Mouse (Mus musculus): ENCODE results near the gene Pold2. TPM values are rescaled to one million over a fixed set of nuclear protein-coding genes. Genes with fewer than 3 reads are reported as not detected.

The Pold2 gene
- total RNA-seq (2022), result 10 to 100 TPM; 22.9 to 30.8 (median 25.1) TPM

DNA sequence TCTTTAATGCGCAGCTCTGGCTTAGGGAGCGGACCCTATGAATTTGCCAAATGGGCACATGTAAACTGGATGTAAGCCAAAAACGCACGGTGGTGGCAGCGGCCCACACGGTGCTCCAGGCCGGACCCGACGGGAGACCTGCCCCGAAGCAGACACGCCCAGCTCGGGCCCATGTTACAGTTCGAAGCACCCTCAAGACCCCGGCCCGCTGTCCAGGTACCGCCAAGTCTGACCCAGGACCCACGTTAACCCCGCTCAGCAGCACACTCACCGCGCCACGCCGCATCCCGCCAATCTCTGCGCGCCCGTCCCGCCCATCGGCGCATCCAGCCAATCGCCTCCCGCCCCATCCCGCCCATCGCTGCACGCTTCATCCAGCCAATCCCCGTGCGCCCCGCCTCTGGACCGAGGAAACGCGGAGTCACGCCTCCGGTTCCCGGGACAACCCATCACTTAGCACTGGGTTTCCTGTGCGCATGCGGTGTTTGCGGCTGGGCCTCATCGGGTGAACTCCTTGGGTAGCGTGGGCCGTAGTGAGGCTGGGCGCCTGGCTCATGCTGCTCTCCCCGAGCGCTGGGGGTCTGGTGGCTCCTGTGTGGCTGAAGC lies at the start of gene Pold2:
Pold2 (minus strand) TSS at position 372 of the 606 bp plus-strand sequence.
- peak; percentile 96 to 97 for DNase-seq (ENCODE audit: low spot score in 2 of 2)

DNA sequence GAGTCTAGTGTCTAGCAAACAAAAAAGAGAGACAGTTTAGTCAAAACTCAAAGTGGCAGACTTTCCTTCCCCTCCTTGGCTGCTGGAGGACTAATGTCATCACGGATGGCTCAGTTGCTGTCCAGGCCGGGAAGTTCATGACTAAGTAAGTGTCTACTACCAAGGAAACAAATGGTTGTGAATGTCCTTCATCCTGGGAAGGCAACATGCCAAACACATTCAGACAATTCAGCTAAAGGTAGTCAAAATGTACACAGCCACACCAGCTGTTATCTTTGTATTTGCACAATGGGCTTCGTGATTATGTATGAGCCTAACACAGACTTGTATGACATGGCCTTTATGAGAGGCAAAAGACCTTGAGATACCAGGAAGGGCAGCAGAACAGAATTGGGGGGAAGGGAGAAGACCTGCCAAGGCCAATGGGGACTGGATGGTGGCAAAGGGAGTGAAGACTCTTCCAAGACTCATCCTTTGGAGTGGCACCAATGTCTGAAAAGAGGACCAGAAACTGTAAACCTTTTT lies 48.7 kb upstream of the Pold2 start:
- no peak for DNase-seq (ENCODE audit: low spot score in 2 of 2)

DNA sequence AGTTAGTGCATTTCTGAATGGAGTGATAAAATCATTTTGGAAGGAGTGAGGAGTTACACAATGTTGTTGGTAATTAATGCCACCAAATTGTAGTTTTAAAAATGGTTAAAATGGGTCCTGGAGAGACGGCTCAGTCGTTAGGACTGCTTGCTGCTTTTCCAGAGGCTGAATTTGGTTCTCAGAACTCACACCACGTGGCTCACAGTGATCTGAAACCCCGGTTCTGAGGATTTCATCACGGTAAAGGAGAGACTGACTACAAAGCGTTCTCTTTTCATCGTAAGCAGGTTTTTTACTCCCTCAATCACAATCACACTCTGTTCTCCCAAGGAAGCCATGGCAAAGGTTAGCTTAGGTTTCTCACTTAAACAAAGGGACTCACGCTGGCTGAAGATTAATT lies 46.6 kb upstream of the Pold2 start:
- no peak for DNase-seq (ENCODE audit: low spot score in 2 of 2)

DNA sequence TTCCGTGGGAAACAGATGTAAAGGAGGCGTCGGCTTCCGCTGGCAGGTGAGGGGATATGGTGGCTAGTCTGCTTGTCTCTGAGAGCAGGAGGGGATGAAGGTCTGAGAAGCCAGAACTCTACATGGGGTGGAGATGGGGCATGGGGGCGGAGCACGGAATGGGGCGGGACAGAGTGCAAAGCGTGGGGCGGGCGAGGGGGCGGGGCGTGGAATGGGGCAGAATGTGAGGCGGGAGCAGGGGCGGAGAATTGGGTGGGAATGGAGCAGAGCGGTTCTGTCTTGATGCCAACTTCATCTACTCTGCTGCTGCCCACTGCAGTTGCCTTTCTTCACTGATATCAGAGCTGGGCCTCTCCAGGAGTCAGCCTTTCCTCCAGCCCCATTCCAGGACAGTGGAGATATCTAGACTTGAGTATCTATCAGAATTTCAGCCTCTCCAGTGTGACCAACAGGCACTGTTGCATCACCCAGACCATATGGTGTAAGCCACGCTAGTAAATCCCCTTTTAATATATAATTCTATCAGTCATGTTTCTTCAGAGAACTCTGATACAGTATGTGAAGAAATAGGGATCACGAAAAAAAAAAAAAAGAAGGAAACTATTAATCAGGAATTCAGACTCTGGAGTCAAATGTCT lies 42.4 kb upstream of the Pold2 start:
- no peak for DNase-seq (ENCODE audit: low spot score in 2 of 2)

DNA sequence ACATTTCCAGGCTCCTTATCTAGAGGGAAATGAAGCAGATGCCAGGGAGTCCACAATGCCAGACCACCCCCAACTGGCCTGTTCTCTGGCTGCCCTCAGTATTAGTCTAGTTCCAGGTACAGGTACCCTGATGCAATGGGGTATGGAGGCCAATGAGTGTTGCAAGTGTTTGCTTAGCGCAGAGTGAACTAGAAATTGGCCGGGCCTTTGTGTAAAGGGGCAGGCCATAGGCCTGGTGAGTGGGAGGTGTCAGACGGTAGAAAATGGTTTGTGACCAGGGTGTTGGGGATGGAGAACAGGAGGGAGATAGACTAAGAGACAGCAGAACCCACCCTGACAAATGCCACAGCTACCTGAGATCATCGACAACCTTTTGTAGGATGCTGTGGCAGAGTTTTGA lies 41.5 kb upstream of the Pold2 start:
- DNase-seq (ENCODE audit: low spot score in 2 of 2), result no peak

DNA sequence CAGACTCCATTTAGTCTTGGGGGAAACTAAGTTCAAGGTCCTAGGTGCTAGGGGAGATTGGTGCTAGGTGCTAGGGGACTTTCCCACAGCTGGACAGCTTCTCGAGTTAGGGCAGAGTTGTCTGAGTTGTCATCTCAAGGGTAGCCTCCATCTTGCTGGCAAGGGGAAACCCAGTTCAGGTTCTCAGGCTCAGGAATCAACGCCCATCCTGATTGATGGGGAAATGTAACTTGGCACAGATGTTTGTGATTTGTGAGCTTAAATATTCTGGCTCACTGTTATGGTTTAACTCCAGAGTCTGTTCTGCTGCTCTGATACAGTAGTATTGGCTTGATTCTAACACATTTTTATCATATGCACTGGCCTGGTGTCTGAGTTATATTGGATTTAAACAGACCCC lies 40.0 kb upstream of the Pold2 start:
- DNase-seq (ENCODE audit: low spot score in 2 of 2), result no peak

DNA sequence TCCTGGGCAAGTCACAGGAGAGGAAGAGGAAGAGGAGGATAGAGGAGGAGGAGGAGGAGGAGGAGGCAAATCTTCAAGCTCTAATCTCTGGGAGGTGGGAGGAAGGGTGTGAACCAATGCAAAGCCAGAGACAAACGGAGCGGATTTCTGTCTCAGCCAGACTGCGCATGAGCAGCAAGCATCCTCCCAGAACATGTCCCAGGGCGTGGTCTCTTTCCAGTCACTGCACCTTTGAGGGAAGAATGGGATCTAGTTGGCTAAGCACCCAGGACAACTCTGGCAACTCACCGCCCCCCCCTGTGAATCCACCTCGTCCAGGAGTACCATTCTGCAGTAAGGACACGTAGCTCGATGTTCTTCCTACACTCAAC lies 38.1 kb upstream of the Pold2 start:
- DNase-seq (ENCODE audit: low spot score in 2 of 2), result no peak

DNA sequence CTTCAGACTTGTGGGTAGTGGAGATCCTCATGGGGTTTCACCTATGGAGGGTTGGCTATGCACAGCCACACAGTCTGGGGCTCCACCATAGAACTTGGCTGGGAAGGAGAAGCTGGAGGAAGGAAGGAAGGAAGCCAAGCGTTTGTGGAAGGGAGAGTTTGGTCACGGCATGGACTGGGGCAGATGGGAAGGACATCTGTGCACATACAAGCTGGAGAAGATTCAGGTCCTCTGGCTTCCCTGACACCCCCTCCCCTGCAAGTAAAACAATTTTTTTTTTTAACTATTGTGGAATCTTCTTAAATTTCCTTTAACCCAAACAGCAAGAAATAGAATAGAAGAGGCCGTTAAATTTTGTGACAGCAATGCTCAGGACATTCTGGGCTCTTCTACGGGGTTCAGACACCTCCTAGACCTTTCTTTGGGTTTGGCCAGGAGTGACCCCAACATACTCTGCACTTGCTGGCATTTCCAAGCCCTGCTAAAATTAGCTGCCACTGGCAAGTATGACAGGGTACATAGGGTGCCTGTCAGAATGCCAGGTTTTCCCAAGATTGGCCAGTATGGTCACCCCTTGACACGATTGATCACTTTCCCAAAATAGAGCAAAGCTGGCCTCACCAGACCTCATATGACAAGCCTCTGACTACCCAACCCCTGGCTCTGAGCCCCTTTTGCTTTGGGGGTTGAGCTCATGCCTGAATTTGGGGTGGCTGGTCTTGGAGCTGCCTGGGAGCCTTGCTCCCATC lies 37.5 kb upstream of the Pold2 start:
- no peak for DNase-seq (ENCODE audit: low spot score in 2 of 2)

DNA sequence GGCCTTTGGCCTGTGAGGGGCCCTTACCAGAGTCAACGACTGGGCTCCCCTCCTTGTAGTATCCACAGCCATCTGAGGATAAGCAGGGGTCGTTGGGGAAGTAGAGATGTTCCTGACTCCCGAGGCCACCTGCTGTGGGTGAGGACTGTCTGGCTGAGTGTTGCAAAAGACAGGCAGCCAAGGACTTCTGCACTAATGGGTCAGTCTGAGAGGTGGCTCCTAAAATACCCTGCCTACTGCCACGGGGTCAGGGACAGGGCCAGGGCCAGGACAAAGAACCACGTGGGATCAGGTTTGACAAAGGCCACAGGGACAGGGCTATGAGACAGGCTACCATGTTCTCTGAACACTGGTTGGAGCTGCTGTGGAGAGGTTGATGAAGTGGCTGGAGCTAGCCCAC lies 36.8 kb upstream of the Pold2 start:
- no peak for DNase-seq (ENCODE audit: low spot score in 2 of 2)

DNA sequence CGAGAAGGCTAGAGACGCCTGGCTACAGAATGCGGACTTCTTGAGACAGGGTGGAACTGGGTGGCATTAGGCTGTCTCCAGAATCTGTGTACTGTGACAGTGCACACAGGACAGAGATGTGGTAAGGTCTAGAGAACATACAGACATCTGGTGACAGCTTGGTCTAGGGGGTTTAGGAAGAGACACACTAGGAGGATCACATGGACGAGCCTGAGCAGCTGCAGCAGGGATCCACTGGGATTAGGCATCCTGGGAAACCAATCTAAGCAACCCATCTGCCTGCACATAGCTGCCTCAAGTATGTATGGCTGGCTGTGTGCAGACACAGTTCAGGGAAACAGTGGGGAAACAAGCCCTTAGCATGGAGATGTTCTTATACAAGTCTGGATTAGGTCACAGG lies 35.8 kb upstream of the Pold2 start:
- DNase-seq (ENCODE audit: low spot score in 2 of 2), result no peak

DNA sequence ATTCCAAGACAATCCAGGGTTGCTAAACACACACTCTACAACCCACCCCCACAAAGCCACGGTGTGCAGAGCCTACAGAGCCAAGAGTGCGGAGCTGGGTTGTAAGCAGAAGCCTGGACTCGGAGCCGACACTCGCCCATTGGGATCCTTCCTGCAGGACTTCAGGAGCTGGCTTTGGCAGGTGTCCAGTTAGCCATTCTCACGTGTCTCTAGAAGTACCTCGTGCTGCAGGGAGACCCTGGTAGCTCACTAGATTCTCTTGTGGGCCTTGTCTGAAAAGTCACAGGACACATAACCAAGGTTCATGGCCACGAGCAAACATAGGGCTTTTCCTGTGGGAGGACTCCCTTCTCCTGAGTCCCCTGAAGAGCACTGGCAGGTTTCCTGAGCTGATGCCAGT lies 35.2 kb upstream of the Pold2 start:
- no peak for DNase-seq (ENCODE audit: low spot score in 2 of 2)

DNA sequence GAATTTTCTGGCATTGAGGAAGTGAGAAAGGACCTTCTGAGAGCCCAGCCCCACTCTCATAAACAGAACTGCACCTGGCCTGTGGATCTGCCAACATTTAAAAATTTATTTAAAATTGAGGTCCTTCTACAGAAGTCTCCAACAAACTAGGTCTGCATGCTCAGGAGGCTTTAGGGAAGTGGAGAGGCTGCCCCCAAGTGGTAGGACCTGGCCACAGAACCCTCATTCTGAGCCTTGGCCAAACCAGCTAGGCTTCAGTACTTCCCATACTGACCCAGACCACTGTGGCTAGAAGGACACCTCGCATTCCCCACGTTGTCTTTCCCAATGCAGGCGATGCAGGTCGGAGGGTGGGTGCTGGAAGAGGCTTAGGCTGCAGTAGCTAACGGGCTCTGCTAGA lies 34.5 kb upstream of the Pold2 start:
- peak in 1 of 2 experiments; percentile 74 for DNase-seq (ENCODE audit: low spot score in 2 of 2)

DNA sequence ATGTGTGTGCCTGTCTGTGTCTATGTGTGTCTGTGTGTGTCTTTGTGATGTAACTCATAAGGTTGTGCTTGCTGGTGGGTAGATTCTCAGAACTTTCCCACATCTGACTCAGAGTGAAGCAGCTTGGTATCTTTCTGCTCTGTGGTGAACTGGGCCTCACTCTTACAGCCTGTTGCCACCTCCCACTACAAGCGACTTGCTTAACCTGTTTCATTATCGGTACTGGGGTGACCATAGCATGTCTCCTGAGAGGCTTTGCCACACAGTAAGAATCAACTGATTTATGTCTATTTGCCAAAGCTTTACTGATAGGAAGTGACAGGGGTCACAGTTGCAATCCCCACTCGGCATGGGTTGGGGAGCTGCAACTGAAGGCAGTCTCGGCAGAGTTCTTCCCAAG lies 30.6 kb upstream of the Pold2 start:
- no peak for DNase-seq (ENCODE audit: low spot score in 2 of 2)

DNA sequence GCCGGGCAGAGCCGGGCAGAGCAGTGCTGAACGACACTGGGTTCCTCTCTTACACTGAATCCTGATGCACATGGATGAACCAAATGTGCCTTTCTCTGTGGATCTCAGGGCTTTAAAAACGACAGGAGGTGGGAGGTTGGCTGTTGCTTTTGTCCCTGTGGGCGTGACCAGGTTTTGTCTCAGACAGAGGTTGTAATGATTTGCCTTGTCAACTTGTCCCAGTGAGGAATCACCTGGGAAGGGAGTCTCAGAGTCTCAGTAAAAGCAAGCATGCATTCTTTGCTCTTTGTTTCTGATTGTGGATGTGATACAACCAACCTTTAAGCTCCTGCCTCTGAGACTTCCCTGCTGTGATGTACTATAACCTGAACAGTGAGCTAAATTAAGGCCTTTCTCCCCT lies 29.0 kb upstream of the Pold2 start:
- DNase-seq (ENCODE audit: low spot score in 2 of 2), result no peak

DNA sequence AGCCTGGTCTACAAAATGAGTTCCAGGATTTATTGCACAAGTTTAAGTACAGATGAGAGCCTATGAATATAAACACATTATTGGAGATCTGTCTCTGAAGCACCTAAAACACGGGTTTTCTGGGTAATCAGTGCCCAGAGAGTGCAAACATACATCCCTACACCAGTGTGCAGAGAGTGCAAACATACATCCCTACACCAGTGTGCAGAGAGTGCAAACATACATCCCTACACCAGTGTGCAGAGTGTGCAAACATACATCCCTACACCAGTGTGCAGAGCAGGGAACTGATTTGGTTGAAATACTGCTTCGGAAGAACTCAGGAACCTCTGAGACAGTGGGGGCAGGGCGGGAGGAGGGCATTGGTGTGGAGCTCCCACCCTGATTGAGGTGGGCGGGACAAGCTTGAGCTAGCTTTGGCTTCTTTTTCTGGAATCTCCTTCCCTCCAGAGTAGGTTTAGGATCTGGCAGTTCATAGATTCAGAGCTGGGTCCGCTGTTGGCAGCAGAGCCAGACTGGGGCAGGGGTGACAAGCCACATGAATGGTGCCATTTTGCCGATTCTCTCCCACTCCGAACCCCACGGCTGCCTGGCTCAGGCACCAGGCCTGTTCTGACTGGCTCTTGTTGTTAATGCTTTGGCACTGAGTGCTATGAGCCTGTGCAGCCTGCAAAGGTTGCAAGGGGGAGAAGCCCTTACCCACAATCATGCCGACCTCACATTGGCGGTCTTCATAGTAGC lies 27.9 kb upstream of the Pold2 start:
- no peak for DNase-seq (ENCODE audit: low spot score in 2 of 2)

DNA sequence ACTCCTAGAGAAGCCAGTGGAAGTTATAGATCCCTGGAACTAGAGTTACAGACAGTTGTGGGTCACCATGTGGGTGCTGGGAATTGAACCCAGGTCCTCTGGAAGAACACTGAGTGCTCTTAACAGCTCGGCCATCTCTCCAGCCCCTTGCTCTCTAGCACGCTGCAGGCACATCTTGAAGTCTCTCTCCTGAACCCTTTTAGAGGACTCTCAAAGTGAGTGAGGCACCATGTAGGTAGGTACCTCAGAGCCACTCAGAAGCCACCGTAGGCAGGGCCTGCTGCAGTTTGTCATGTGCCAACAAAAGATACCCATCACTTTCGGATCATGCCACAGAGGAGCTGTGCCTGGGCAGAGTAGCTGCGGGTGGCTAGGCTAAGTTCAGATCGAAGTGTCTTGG lies 26.8 kb upstream of the Pold2 start:
- no peak for DNase-seq (ENCODE audit: low spot score in 2 of 2)

DNA sequence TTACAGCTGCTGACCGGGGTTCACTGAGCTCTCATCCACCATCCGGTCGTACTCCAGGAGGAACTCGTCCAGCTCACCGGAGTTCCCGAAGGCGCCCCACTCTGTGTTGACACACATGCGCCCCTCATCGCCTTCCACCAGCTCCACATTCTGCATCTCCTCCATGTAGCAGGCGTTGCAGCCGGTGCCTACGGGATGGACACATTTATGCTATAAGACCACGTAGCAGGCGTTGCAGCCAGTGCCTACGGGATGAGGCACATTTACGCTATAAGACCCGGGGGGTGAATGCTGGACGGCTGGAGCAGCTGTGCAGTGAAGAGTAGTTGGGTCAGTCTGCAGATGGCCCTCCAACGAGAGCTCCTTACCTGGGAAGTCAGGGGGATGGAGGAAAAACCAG lies 26.3 kb upstream of the Pold2 start:
- DNase-seq (ENCODE audit: low spot score in 2 of 2), result no peak

DNA sequence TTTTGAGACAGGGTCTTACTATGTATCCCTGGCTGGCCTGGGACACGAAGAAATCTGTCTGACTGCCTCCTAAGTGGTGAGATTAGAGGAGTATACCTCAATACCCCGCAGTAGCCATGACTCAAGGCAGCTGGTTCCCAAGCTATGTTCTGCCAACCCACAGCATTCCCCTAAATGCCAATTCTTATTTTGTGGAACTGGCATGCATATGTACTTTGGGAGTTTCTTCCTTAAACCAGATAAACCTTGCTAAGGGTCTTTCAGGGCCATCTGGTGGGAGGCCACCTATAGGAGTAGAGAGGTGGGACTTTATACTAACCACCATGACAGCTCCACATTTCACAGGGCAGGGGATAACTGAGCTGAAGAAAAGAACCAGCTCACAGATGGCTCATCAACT lies 25.8 kb upstream of the Pold2 start:
- DNase-seq (ENCODE audit: low spot score in 2 of 2), result no peak

DNA sequence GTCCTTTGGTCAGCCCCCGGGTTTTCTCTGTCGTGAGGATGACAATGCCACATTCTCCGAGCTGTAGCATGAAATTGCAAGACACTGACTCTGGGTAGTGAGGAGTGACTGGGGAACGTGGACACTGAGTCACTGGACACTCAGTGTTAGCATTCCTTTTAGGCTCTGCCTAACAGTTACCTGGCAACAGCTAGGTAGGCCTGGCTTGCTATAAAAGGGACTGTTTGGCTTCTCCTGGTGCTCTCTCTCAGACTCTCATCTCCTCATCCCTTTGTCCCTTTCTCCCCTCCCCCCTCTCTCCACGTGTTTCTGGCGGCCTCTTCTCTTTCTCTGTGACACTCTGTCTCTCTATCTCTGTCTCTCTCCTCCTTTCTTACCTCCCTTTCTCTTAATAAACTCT lies 24.3 kb upstream of the Pold2 start:
- no peak for DNase-seq (ENCODE audit: low spot score in 2 of 2)

DNA sequence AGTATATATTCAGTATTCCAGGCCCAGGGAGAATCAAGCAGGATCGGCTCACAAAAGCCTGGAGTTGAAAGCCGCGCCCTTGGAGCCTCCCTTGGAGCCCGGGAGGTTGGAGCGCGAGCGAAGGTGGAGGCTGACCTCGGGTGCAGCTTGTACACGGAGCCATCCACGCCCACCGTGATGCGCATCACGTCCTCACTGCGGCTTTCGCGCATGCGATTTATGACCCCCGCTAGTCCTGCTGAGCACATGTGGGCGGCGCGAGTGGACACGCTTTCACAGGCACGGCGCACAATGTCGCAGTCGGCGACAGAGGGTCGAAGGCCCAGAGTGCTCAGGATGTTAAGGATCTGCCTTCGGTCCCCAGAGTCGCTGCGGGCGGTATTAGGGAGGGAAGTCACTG lies 23.9 kb upstream of the Pold2 start:
- no peak for DNase-seq (ENCODE audit: low spot score in 2 of 2)

DNA sequence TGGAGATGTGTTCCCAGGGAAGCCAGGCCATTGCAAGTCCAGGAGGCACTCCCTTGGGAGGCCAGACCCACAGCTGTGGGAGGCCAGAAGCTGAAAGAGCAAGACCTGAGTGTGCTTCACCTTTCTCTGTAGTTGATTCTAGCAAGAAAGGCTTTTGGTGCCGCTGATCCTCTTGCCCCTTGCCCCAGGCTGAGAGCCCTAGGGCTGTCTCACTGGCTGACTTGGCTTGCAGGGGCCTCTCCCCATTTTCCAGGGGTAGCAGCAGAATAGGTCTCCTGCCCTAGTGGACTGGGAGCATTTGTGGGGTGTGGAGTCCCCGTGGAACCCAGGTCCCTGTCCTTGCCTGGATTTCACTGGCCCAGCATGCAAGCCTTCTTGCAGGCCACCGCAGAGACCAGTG lies 23.2 kb upstream of the Pold2 start:
- DNase-seq (ENCODE audit: low spot score in 2 of 2), result no peak

DNA sequence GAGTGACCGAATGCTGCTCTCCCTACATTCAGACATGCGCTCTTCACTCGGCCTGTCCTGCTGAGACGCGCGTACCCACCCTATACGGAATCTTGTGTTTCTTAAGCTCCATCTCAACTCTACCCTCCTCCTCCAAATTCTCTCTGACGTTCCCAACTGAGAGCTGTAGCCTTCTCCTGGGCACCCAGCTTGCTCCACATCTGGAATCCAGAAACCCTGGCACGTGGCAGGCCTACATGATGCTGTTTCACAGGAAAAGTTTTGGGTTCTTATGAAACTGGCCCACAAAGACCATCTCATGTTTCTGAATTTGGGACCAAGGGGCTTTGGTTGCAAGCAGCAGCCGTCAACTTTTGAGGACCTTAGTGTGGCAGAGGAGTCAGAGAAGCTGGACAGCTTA lies 21.2 kb upstream of the Pold2 start:
- DNase-seq (ENCODE audit: low spot score in 2 of 2), result no peak

Measured in layer of hippocampus, adult 8-10 months (tissue).